Mouse (Mus musculus) limb, embryonic 13.5 days (tissue): Measurements from ENCODE around the gene Scgn. TPM values are rescaled to one million over a fixed set of nuclear protein-coding genes. Genes with fewer than 3 reads are reported as not detected.

ENCODE experiments used
- microRNA-seq: library from miRNA; unstranded; fragments of <30 nt; microRNA quantifications from one replicate; pipeline ENCODE4, GENCODE M21; 2016
- polyA plus RNA-seq: library from polyadenylated mRNA; unstranded; fragments of >200 nt; fragmentation: Nextera tagmentation; extraction: Ambion mirVana; gene quantifications from 2 replicates; pipeline ENCODE4 v1.2.1, GENCODE M21; 2015

Scgn gene
- polyA plus RNA-seq, 1 experiment from 2014 or later: not detected

Small RNA genes lying within 50 kb of the gene (microRNA-seq; reads per million reads assigned to microRNA genes)
- not detected for gene Gm44344

Other genes starting within 250 kb of the Scgn start
- 17.7 and 20.6 TPM in 2 replicates for gene Hist1h3c, start 245.6 kb downstream of the Scgn start, polyA plus RNA-seq
- 2.2 and 3.1 TPM in 2 replicates for gene Hist1h2bb, start 244.5 kb downstream of the Scgn start, polyA plus RNA-seq
- gene Hist1h2ab, start 240.1 kb downstream of the Scgn start, polyA plus RNA-seq: 47.8 and 56.8 TPM in 2 replicates
- 14.7 and 16.3 TPM in 2 replicates for gene Hist1h3b, start 238.9 kb downstream of the Scgn start, polyA plus RNA-seq
- gene Hist1h4b, start 234.2 kb downstream of the Scgn start, polyA plus RNA-seq: 7.2 and 13.5 TPM in 2 replicates
- 0.65 TPM in 1 of 2 replicates, not detected in the other for gene Hist1h4a, start 230.0 kb downstream of the Scgn start, polyA plus RNA-seq
- gene Hist1h3a, start 228.8 kb downstream of the Scgn start, polyA plus RNA-seq: 11.8 and 14.9 TPM in 2 replicates
- gene Hist1h1a, start 227.5 kb downstream of the Scgn start, polyA plus RNA-seq: 4.3 and 6.0 TPM in 2 replicates
- not detected in 2 replicates for gene Trim38, start 221.3 kb downstream of the Scgn start, polyA plus RNA-seq
- gene Slc17a2, start 184.2 kb downstream of the Scgn start, polyA plus RNA-seq: not detected in 2 replicates
- 0.20 and 0.29 TPM in 2 replicates for gene Slc17a3, start 151.8 kb downstream of the Scgn start, polyA plus RNA-seq
- gene Slc17a1, start 123.5 kb downstream of the Scgn start, polyA plus RNA-seq: not detected in 2 replicates
- gene Slc17a4, start 76.2 kb downstream of the Scgn start, polyA plus RNA-seq: 0.06 TPM in 1 of 2 replicates, not detected in the other
- gene Hist1h2ba, start 57.1 kb downstream of the Scgn start, polyA plus RNA-seq: not detected in 2 replicates
- gene Hist1h2aa, start 56.8 kb downstream of the Scgn start, polyA plus RNA-seq: not detected in 2 replicates